Mouse (Mus musculus) WW6 (cell line): ENCODE results near the gene Btbd9.

Experiments used
- DNase-seq: peaks from one replicate; pipeline ENCODE4 v3.0.0-alpha.2; 2013; ENCODE audit warnings: low read depth, low spot score

The Btbd9 gene

GRCm38 (mm10) chr17:30283001-30283400 lies 293.3 kb downstream of the Btbd9 start:
- DNase-seq = no peak

GRCm38 (mm10) chr17:30280323-30281118 lies 295.8 kb downstream of the Btbd9 start:
- peak; percentile 45 for DNase-seq

GRCm38 (mm10) chr17:30279684-30280083 lies 296.6 kb downstream of the Btbd9 start:
- no peak for DNase-seq

GRCm38 (mm10) chr17:30278596-30279378 lies 297.5 kb downstream of the Btbd9 start:
- DNase-seq = no peak

- DNase-seq = no peak
Measured at GRCm38 (mm10) chr17:30276477-30276876, 299.8 kb downstream of the Btbd9 start.

GRCm38 (mm10) chr17:30272769-30273168 lies 303.5 kb downstream of the Btbd9 start:
- no peak for DNase-seq

- no peak for DNase-seq
Measured at GRCm38 (mm10) chr17:30269136-30270063, 306.9 kb downstream of the Btbd9 start.

GRCm38 (mm10) chr17:30268456-30268855 lies 307.8 kb downstream of the Btbd9 start:
- no peak for DNase-seq

- no peak for DNase-seq
Measured at GRCm38 (mm10) chr17:30267432-30267973, 308.8 kb downstream of the Btbd9 start.

- DNase-seq = no peak
Measured at GRCm38 (mm10) chr17:30263535-30263934, 312.8 kb downstream of the Btbd9 start.

- no peak for DNase-seq
Measured at GRCm38 (mm10) chr17:30262943-30263342, 313.3 kb downstream of the Btbd9 start.

GRCm38 (mm10) chr17:30262440-30262839 lies 313.8 kb downstream of the Btbd9 start:
- no peak for DNase-seq

- DNase-seq = peak; percentile 22
Measured at GRCm38 (mm10) chr17:30261983-30262340, 314.3 kb downstream of the Btbd9 start.

GRCm38 (mm10) chr17:30261307-30261982 lies 314.8 kb downstream of the Btbd9 start:
- no peak for DNase-seq

- no peak for DNase-seq
Measured at GRCm38 (mm10) chr17:30260641-30261306, 315.5 kb downstream of the Btbd9 start.

GRCm38 (mm10) chr17:30259938-30260337 lies 316.4 kb downstream of the Btbd9 start:
- no peak for DNase-seq

GRCm38 (mm10) chr17:30258480-30258879 lies 317.8 kb downstream of the Btbd9 start:
- DNase-seq = no peak

GRCm38 (mm10) chr17:30255928-30256560 lies 320.2 kb downstream of the Btbd9 start:
- DNase-seq = no peak

- DNase-seq = no peak
Measured at GRCm38 (mm10) chr17:30253924-30254323, 322.4 kb downstream of the Btbd9 start.

GRCm38 (mm10) chr17:30253028-30253427 lies 323.3 kb downstream of the Btbd9 start:
- no peak for DNase-seq
